Mouse (Mus musculus): ENCODE data around the gene Map2k7. TPM values are rescaled to one million over a fixed set of nuclear protein-coding genes. Genes with fewer than 3 reads are reported as not detected.
A peak's percentile ranks its signal among the peaks of the same experiment; 100 is the strongest.
"Not testable (repeated sequence)": the region's sequence is repeated elsewhere in the genome, so short reads cannot be mapped to it uniquely, and the experiment has no call there.

Gene Map2k7
- polyA plus RNA-seq, 1 experiment from 2014 or later, result 26.9 TPM

DNA sequence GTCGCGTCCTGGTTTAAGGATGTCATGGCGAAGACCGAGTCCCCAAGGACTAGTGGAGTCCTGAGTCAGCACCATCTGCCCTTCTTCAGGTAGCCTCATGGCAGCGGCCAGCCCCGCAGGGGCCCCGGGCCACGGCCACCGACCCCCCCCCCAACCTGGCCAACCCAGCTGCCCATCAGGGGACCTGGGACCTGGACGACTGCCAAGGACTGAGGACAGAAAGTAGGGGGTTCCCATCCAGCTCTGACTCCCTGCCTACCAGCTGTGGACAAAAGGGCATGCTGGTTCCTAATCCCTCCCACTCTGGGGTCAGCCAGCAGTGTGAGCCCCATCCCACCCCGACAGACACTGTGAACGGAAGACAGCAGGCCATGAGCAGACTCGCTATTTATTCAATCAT lies 7.2 kb downstream of the Map2k7 start:
- Histone ChIP-seq H3K4me3 (ENCODE audit: inconsistent target) (no peak overlapping the region), H3K36me3 (ENCODE audit: inconsistent target) (peaks cover 53% of the 10 kb centered on the region), H3K79me2 (ENCODE audit: inconsistent target) (peaks cover 23% of the 10 kb centered on the region), H3K27ac (no peak overlapping the region)
- 96% methylated on average over 13 of the region's 13 CpGs for WGBS (ENCODE audit: missing documents)

DNA sequence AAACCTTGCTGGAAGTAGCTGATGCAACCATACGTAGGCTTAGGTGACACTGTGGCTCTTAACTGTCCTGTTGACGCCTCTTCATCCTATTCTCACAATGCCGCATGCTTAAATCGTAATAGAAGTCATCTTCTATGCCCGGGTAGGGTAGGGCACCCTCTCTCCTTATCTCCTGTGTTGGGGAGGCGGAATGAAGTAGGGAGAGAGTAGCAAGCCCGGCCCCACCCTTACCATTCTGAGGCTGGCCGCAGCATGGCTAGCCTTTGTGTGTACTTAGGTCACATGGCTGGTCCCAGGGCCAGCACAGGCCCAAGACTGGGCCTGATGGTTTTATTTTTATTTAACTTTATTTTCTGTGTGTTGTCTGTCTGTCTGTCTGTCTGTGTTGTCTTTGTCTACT lies 8.7 kb downstream of the Map2k7 start:
- Histone ChIP-seq H3K27ac (no peak overlapping the region), H3K79me2 (ENCODE audit: inconsistent target) (peaks cover 8% of the 10 kb centered on the region; the same call in 1 of the 2 replicates), H3K4me3 (ENCODE audit: inconsistent target) (no peak overlapping the region), H3K36me3 (ENCODE audit: inconsistent target) (peaks cover 53% of the 10 kb centered on the region)
- WGBS (ENCODE audit: missing documents), result 97% methylated on average over 8 of the region's 8 CpGs

DNA sequence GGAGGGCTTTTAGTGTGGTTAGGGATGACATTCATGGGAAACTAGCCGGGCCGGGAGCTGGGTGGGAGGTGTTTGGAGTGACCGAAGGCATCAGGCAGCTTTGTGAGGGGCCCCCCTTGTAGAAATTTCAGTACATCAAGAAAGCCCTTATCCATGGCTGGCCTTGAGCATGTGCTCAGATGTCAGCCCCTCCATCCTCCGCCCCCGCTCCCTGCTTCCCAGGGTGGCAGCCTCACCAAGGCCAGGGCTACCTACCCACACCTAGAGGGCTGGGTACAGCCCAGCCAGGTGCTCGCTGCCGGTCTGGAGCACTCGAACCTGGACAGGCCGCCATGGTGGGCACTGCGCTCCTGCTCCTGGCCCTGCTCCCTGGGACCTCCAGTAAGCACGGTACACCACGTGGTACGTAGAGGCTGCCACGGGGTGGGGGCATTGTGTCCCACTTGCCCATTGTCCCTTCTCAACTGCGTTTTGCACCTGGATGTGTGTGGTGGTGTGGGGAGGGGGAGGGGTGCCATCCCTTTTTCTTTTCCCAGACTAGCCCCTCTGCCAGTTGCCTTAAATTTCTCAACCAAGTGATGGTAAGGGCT lies 9.5 kb downstream of the Map2k7 start, which contains the start of gene Tgfbr3l:
Gene Tgfbr3l (plus strand): TSS at position 264 of the 590 bp plus-strand sequence.
- Histone ChIP-seq H3K79me2 (ENCODE audit: inconsistent target) (no peaks in the 10 kb centered on the region; the same call in 1 of the 2 replicates), H3K36me3 (ENCODE audit: inconsistent target) (peaks cover 45% of the 10 kb centered on the region), H3K4me3 (ENCODE audit: inconsistent target) (no peak within 1 kb of the TSS), H3K27ac (no peak within 1 kb of the TSS)
- 97% methylated on average over 15 of the region's 15 CpGs for WGBS (ENCODE audit: missing documents)

DNA sequence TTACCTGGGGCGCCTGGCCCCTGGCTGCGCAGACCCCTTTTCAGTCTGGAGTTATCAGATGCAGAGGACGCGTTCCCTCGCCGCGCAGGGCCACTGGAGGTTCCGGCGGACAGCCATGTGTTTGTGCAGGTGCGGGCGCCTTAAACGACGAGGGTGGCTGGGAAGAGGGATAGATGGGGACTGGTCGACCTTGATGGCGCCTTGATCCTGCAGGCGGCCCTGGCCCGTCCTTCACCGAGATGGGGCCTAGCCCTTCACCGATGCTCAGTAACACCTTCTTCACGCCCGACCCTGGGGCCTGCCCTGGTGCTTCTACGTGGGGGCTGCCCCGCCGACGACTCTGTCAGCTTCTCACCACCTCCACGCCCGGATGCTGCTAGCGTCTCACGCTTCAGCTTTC lies 10.7 kb downstream of the Map2k7 start:
- Histone ChIP-seq H3K27ac (no peak overlapping the region), H3K79me2 (ENCODE audit: inconsistent target) (peaks cover 3% of the 10 kb centered on the region; the same call in 1 of the 2 replicates), H3K4me3 (ENCODE audit: inconsistent target) (no peak overlapping the region), H3K36me3 (ENCODE audit: inconsistent target) (peaks cover 34% of the 10 kb centered on the region)
- WGBS (ENCODE audit: missing documents), result 84% methylated on average over 22 of the region's 29 CpGs

GRCm38 (mm10) chr8:4250306-4250970 lies 11.9 kb downstream of the Map2k7 start:
- WGBS (ENCODE audit: missing documents), result 64% methylated on average over 23 of the region's 26 CpGs
- H3K79me2 ChIP-seq (ENCODE audit: inconsistent target), result peaks cover 5% of the 10 kb centered on the region; the same call in 1 of the 2 replicates
- H3K27ac ChIP-seq, result no peak overlapping the region
- H3K4me3 ChIP-seq (ENCODE audit: inconsistent target), result no peak overlapping the region
- H3K36me3 ChIP-seq (ENCODE audit: inconsistent target), result peaks cover 30% of the 10 kb centered on the region

DNA sequence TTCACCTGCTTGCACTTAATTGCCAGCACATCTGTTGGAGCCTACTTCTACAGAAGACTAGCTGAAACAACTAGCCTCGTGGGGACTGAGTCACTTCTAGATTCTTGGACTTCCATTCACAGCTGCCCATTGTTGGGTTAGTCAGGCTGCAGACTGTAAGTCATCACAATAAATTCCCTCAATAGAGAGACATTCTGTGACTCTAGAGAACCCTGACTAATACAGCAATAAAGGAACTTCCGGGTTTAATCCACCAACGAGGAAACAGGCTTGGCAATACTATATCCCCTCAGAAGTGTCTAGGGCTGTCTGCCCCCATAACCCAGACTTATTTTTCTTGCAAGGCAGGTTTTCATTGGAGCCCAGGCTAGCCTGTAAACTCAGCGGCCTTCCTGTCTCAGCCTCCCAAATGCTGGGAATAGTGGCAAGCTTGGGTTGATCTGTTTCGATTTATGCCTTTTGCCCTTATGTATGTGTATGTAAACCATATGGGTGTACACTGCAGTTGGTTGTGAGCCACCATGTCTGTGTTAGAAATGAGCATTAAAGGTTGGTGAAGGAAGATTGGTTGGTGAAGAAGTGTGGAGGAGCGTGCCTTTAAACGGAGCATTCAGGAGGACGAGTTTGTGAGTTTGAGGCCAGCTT lies 13.7 kb downstream of the Map2k7 start:
- Histone ChIP-seq H3K4me3 (ENCODE audit: inconsistent target) (peak overlapping the region; percentile 67), H3K36me3 (ENCODE audit: inconsistent target) (peaks cover 24% of the 10 kb centered on the region; the same call in 1 of the 2 replicates), H3K79me2 (ENCODE audit: inconsistent target) (peaks cover 5% of the 10 kb centered on the region; the same call in 1 of the 2 replicates), H3K27ac (peak overlapping the region; percentile 36)
- WGBS (ENCODE audit: missing documents), result 44% methylated on average over 8 of the region's 8 CpGs

DNA sequence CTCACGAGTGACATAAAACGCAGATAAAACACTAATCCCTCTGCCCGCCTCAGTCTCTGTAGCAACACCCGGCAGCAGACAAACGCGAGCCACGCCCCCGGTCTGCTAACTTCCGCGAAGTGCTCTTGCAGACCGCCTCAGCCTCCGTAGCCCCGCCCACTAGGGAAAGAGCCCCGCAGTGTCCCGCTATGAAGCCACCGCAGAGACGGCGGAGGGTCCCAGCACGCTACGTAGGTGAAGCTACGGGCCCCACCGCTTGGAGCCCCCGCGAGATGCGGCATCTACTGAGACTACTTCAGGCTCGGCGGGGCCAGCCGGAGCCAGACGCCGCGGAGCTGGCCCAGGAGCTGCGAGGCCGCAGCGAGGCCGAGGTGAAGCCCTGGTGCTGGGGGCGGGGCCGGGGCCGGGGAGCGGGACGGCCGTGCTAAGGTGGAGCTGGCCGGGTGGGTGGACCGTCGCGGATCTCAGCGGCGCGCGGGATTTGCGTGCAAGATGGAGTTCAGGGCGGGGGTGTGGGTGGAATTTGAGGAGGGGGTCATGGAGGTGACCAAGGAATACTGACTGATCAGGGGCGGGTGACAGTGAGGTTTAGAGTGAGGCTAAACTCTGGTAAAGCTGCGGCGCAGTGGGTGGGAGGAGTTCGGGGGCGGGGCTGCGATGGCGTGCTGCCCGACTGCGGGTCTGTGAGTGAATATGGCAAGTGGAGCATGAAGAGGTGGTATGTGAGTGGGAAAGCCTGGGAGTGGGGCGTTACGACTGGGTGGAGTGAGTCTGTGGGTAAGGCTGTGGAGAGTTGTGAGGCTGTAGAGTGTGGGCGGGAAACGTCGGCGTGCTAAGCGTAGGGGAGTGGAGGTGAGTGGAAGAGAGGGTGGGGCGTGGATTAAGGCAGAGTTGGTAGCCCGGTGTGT lies 14.6 kb downstream of the Map2k7 start, which contains the start of gene Snapc2:
Gene Snapc2 (plus strand): TSS at position 147 of the 908 bp plus-strand sequence.
- WGBS (ENCODE audit: missing documents), result under 1% methylated on average over 64 of the region's 69 CpGs
- Histone ChIP-seq H3K27ac (peak within 1 kb of the TSS; percentile 36), H3K4me3 (ENCODE audit: inconsistent target) (peak within 1 kb of the TSS; percentile 67), H3K79me2 (ENCODE audit: inconsistent target) (peaks cover 5% of the 10 kb centered on the region; the same call in 1 of the 2 replicates), H3K36me3 (ENCODE audit: inconsistent target) (peaks cover 18% of the 10 kb centered on the region; the same call in 1 of the 2 replicates)

GRCm38 (mm10) chr8:4254001-4254400 lies 15.5 kb downstream of the Map2k7 start:
- Histone ChIP-seq H3K79me2 (ENCODE audit: inconsistent target) (peaks cover 5% of the 10 kb centered on the region; the same call in 1 of the 2 replicates), H3K36me3 (ENCODE audit: inconsistent target) (peaks cover 18% of the 10 kb centered on the region; the same call in 1 of the 2 replicates), H3K4me3 (ENCODE audit: inconsistent target) (peak overlapping the region; percentile 67), H3K27ac (no peak overlapping the region)
- 75% methylated on average over 5 of the region's 6 CpGs for WGBS (ENCODE audit: missing documents)

- H3K36me3 ChIP-seq (ENCODE audit: inconsistent target), result peaks cover 23% of the 10 kb centered on the region; the same call in 1 of the 2 replicates
- WGBS (ENCODE audit: missing documents), result 94% methylated on average over 7 of the region's 7 CpGs
- H3K79me2 ChIP-seq (ENCODE audit: inconsistent target); H3K4me3 ChIP-seq (ENCODE audit: inconsistent target); H3K27ac ChIP-seq: not testable (repeated sequence)
Measured at GRCm38 (mm10) chr8:4255471-4255870, 16.9 kb downstream of the Map2k7 start.

GRCm38 (mm10) chr8:4256911-4257310 lies 18.4 kb downstream of the Map2k7 start:
- WGBS (ENCODE audit: missing documents), result 83% methylated on average over 4 of the region's 4 CpGs
- Histone ChIP-seq H3K4me3 (ENCODE audit: inconsistent target) (no peak overlapping the region), H3K36me3 (ENCODE audit: inconsistent target) (peaks cover 32% of the 10 kb centered on the region), H3K27ac (no peak overlapping the region), H3K79me2 (ENCODE audit: inconsistent target) (peaks cover 5% of the 10 kb centered on the region; the same call in 1 of the 2 replicates)

DNA sequence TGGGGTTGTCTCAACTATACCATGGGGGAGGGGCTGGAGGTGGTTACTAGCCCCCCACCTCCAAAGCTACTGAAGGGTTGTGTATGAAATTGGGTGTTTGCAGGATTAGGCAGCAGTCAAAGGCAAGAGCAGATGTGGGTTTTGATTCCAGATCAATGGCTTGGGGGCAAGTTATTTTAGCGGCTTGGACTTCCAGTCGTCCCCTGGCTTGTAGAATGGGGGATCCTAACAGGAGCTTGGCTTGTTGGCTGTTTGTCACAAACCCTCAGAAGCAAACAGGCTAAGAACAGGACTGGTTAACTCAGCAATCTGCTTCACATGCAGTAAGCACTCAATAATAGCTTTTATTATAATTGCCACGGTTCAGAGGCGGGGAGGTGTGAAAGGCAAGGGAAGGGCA lies 18.8 kb downstream of the Map2k7 start:
- peaks cover 37% of the 10 kb centered on the region for H3K36me3 ChIP-seq (ENCODE audit: inconsistent target)
- 97% methylated on average over 4 of the region's 4 CpGs for WGBS (ENCODE audit: missing documents)

DNA sequence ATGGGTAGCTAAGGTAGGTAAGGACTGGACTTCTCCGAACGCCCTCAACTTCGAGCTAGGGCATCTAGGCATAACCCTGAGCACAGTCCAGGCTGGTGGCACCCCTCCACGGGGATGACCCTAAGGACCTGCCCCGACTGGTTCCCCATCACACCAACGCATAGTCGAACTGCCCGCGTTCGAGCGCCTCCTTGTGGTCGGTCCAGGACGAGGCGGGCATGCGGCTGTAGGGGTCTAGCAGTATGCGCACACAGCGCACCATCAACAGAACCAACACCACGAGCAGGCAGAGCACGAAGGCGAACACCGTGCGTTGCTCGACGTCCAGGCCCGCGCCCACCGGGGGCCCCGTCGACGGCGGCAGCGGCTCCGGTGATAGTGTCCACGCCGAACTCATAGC lies 19.7 kb downstream of the Map2k7 start:
- no peak overlapping the region for H3K27ac ChIP-seq
- 8% methylated on average over 35 of the region's 35 CpGs for WGBS (ENCODE audit: missing documents)
- H3K79me2 ChIP-seq (ENCODE audit: inconsistent target), result peaks cover 5% of the 10 kb centered on the region; the same call in 1 of the 2 replicates
- peaks cover 43% of the 10 kb centered on the region for H3K36me3 ChIP-seq (ENCODE audit: inconsistent target)
- H3K4me3 ChIP-seq (ENCODE audit: inconsistent target), result no peak overlapping the region

More for the DNA sequence above, 18.8 kb downstream of the Map2k7 start:
- Histone ChIP-seq H3K27ac (no peak overlapping the region), H3K4me3 (ENCODE audit: inconsistent target) (no peak overlapping the region), H3K79me2 (ENCODE audit: inconsistent target) (peaks cover 5% of the 10 kb centered on the region; the same call in 1 of the 2 replicates)

DNA sequence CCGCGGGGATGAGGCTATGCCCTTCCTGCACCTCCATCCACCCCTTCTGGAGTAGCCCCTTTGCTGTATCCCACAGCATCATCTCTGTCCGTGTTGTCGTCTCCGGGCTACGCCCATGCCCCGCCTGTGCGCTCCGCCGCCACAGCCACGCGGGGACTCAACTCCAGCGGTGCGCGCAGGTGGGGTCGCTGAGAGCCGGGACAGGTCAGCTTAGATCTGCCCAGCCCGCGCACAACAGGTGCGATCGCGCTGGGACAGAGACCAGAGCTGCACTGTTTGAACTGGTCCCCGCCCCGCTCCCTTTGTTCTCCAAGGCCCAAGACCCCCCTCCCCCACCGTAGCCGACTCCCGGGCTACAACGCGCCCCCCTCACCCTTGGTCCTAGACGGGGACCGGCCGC lies 20.1 kb downstream of the Map2k7 start:
- Histone ChIP-seq H3K36me3 (ENCODE audit: inconsistent target) (peaks cover 46% of the 10 kb centered on the region), H3K79me2 (ENCODE audit: inconsistent target) (peaks cover 5% of the 10 kb centered on the region; the same call in 1 of the 2 replicates), H3K27ac (no peak overlapping the region), H3K4me3 (ENCODE audit: inconsistent target) (no peak overlapping the region)
- under 1% methylated on average over 31 of the region's 32 CpGs for WGBS (ENCODE audit: missing documents)

Measured in macrophage (primary cell).